Mouse (Mus musculus) neural tube, embryonic 13.5 days (tissue): ENCODE measurements at regions not wholly inside any gene's neighbourhood (a gene's known extent, or its start where the extent isn't known, plus 50 kb on each side); places are given as distances from the start of the nearest gene placed in this dataset.

ENCODE experiments used
- ATAC-seq: fragments of 200-750 bp; cut with Nextera tagmentation; 2 replicates; pipeline ENCODE4 v1.8.0; 2017; ENCODE audit warnings: low read depth, mild to moderate bottlenecking, moderate TSS enrichment, moderate library complexity
- H3K27ac ChIP-seq: fragments of 300-500 bp; sonication (generic); replicated peaks from 2 replicates; pipeline ENCODE4 v1.5.1; 2015; ENCODE audit warnings: moderate library complexity, mild to moderate bottlenecking, inconsistent platforms
- H3K27me3 ChIP-seq: fragments of 300-500 bp; sonication (generic); 2 replicates; pipeline ENCODE4 v1.6.1; 2015; ENCODE audit warnings: mild to moderate bottlenecking, inconsistent platforms
- H3K36me3 ChIP-seq: fragments of 300-500 bp; sonication (generic); 2 replicates; pipeline ENCODE4 v1.6.1; 2015; ENCODE audit warnings: mild to moderate bottlenecking, inconsistent platforms
- H3K4me1 ChIP-seq: fragments of 300-500 bp; sonication (generic); replicated peaks from 2 replicates; pipeline ENCODE4 v1.6.1; 2015; ENCODE audit warnings: inconsistent platforms
- H3K4me2 ChIP-seq: fragments of 300-500 bp; sonication (generic); 2 replicates; pipeline ENCODE4 v1.6.1; 2015; ENCODE audit warnings: inconsistent platforms, mild to moderate bottlenecking, moderate library complexity
- H3K4me3 ChIP-seq: fragments of 300-500 bp; sonication (generic); 2 replicates; pipeline ENCODE4 v1.5.1; 2015; ENCODE audit warnings: mild to moderate bottlenecking, inconsistent platforms
- H3K9ac ChIP-seq: fragments of 300-500 bp; sonication (generic); 2 replicates; pipeline ENCODE4 v1.6.1; 2015; ENCODE audit warnings: moderate library complexity, mild to moderate bottlenecking, inconsistent platforms
- H3K9me3 ChIP-seq: fragments of 300-500 bp; sonication (generic); 2 replicates; pipeline ENCODE4 v1.6.1; 2016; ENCODE audit warnings: inconsistent platforms
- WGBS: fragments of 180-500 bp; shearing (Covaris S2); methylation state at CpG from one replicate; pipeline ENCODE4 v1.1.7; 2015; 5-methylcytosine and 5-hydroxymethylcytosine counted together

DNA sequence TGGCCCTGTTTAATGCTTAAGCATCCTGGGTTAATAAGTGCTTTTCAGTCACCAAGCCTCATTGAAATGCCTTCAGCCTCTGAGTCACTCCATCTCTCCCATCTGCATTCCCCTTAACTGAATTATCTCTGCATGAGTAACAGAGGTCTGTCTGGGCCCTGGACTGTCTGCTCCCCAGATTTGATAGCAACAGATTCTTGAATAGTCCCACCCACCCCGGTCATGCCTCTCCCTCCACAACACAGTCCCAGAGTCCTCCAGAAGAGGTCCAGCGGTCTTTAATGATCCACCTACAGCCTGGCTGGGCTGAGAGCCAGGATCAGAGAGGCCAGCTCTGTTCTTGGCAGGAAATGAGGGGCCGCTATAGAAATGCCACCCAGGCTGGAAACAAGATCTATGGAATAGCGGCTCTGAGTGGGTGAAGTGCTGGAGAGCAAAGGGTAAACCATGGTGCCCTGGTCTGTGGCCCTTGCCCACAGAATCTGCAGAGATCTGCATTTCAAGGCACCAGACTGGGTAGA is 125.3 kb upstream of the Ncam1 start:
- WGBS = 31% methylated on average over 4 of the region's 4 CpGs
- peak; percentile 69; the same call in 1 of the 2 replicates for ATAC-seq
- Histone ChIP-seq H3K9me3 (no peaks in the 10 kb centered on the region), H3K4me2 (no peak overlapping the region), H3K36me3 (no peaks in the 10 kb centered on the region), H3K27ac (no peak overlapping the region), H3K4me1 (peaks cover 40% of the 10 kb centered on the region), H3K4me3 (no peak overlapping the region), H3K9ac (no peak overlapping the region), H3K27me3 (no peaks in the 10 kb centered on the region)

GRCm38 (mm10) chr9:49922770-49923169 is 124.0 kb upstream of the Ncam1 start:
- Histone ChIP-seq H3K4me3 (no peak overlapping the region), H3K9me3 (no peaks in the 10 kb centered on the region), H3K9ac (no peak overlapping the region), H3K36me3 (no peaks in the 10 kb centered on the region), H3K27me3 (no peaks in the 10 kb centered on the region), H3K4me1 (peaks cover 32% of the 10 kb centered on the region), H3K27ac (peak overlapping the region; percentile 56), H3K4me2 (no peak overlapping the region)
- 0 out of 2 replicates have a peak, but pooled peaks have one; percentile 36 for ATAC-seq
- 12% methylated on average over 3 of the region's 3 CpGs for WGBS

GRCm38 (mm10) chr9:49922162-49922561 is 123.4 kb upstream of the Ncam1 start:
- Histone ChIP-seq H3K4me1 (peaks cover 32% of the 10 kb centered on the region), H3K4me3 (no peak overlapping the region), H3K9me3 (no peaks in the 10 kb centered on the region), H3K27me3 (no peaks in the 10 kb centered on the region), H3K36me3 (no peaks in the 10 kb centered on the region), H3K4me2 (no peak overlapping the region), H3K9ac (no peak overlapping the region), H3K27ac (peak overlapping the region; percentile 56)
- 5% methylated on average over 2 of the region's 2 CpGs for WGBS
- no peak for ATAC-seq

DNA sequence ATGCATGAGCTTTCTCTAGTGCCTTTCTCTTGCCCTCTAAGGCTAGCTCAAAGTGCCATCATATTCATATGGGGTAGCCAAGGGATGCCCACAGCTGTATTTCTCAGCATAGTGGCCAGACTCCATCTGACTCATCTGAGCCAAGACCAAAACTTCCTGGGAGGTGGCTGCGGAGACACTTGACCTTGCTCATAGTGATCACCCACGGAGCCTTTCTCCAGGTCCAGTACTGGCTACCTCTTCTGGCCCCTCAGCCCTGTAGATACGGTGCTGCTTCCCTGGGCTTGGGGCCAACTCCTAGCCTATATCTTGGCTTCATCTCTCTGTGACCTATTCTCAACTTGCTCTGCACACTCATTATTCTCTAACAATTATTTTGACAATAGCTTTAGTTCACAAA is 122.6 kb upstream of the Ncam1 start:
- WGBS = 71% methylated on average over 3 of the region's 3 CpGs

DNA sequence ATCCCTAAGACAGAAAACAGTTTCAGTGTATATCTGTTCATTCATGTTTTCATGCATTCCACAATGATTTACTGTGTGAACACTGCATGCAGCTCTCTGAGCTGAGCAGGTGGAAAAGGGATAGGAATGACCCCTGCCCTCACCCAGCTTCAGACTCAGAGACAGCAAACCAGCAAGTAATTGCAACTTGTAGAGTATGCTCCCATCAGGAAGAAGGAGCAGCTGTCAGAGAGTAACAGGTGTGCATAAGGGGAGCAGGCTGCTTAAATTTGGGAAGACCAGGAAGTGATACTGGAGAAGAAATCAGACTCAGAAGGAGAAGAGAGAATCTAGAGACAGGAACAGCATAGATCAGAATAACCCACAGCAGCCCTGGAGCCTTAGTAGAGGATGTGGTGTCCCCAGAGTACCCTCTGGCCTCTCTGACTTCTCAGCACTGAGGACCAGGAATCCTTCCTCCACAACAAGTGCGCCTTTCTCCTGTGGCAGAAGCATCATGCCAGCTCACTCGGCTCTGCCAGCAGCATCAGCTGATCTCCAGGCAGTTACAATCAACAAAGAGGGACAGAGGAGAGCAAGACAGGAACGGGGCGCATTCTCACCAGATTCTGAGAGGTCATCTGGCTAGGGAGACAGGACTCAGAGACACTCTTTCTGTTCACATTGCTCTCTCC is 116.5 kb upstream of the Ncam1 start:
- H3K9ac ChIP-seq = no peak overlapping the region

More for the DNA sequence above, 122.6 kb upstream of the Ncam1 start:
- Histone ChIP-seq H3K27ac (no peak overlapping the region), H3K4me1 (peaks cover 32% of the 10 kb centered on the region), H3K36me3 (no peaks in the 10 kb centered on the region), H3K27me3 (no peaks in the 10 kb centered on the region), H3K4me2 (no peak overlapping the region), H3K4me3 (no peak overlapping the region), H3K9ac (no peak overlapping the region), H3K9me3 (no peaks in the 10 kb centered on the region)
- no peak for ATAC-seq

GRCm38 (mm10) chr9:49913677-49914076 is 115.0 kb upstream of the Ncam1 start:
- Histone ChIP-seq H3K4me2 (no peak overlapping the region), H3K27me3 (no peaks in the 10 kb centered on the region), H3K4me3 (no peak overlapping the region), H3K27ac (no peak overlapping the region), H3K9me3 (no peaks in the 10 kb centered on the region), H3K36me3 (no peaks in the 10 kb centered on the region), H3K9ac (no peak overlapping the region), H3K4me1 (no peaks in the 10 kb centered on the region)
- 83% methylated on average over 4 of the region's 4 CpGs for WGBS
- no peak for ATAC-seq

More for the DNA sequence above, 116.5 kb upstream of the Ncam1 start:
- no peak overlapping the region for H3K4me2 ChIP-seq
- WGBS = 72% methylated on average over 4 of the region's 4 CpGs
- H3K9me3 ChIP-seq = no peaks in the 10 kb centered on the region
- no peaks in the 10 kb centered on the region for H3K4me1 ChIP-seq
- ATAC-seq = no peak
- H3K27ac ChIP-seq = no peak overlapping the region
- no peaks in the 10 kb centered on the region for H3K27me3 ChIP-seq
- H3K4me3 ChIP-seq = no peak overlapping the region
- no peaks in the 10 kb centered on the region for H3K36me3 ChIP-seq

DNA sequence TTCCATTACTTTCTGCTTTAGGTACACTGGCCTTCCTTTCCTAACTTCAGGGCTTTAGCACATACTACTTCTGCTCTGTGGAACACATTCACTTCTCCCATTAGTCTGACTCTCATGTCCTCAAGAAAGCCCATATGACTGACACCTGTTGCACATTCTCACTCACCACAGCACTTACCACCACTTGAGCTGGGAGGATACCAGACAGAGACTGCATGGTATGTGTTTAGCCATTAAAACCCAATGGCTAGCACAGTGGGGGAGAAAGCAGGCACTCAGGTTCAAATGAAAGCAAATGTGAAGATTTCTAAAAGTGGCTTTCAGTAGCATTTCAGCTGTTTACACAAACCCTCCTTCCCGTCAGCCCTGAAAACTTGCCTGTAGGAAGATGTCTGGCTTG is 113.6 kb upstream of the Ncam1 start:
- ATAC-seq = no peak
- no peak overlapping the region for H3K27ac ChIP-seq
- WGBS = 85% methylated on average over 1 of the region's 1 CpGs
- H3K9me3 ChIP-seq = no peaks in the 10 kb centered on the region
- H3K4me2 ChIP-seq = no peak overlapping the region
- no peaks in the 10 kb centered on the region for H3K27me3 ChIP-seq
- no peaks in the 10 kb centered on the region for H3K4me1 ChIP-seq
- no peak overlapping the region for H3K9ac ChIP-seq
- no peak overlapping the region for H3K4me3 ChIP-seq
- H3K36me3 ChIP-seq = no peaks in the 10 kb centered on the region

DNA sequence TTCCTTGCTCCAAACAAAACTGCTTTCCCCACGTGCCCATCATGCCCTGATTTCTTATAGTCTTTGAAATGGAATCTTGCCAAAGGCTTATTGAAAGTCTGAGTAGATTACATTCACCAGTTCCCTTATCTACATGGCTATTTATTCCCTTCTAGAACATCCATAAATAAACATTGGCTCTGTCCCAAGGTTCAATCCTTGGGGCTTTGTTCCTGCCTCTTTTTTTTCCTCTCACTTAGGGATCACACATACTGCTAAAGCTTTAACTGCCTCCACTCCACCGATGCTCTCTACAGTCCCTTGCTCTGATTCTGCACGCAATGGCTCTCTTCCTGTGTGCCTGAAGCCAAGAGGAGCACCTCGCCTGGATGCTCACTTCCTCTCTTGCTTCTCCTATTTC is 107.6 kb upstream of the Ncam1 start:
- ATAC-seq = no peak
- 57% methylated on average over 4 of the region's 4 CpGs for WGBS
- H3K27ac ChIP-seq = no peak overlapping the region

GRCm38 (mm10) chr9:49905703-49906102 is 107.0 kb upstream of the Ncam1 start:
- Histone ChIP-seq H3K4me1 (peaks cover 6% of the 10 kb centered on the region), H3K9me3 (no peaks in the 10 kb centered on the region), H3K4me2 (no peak overlapping the region), H3K9ac (no peak overlapping the region), H3K27ac (no peak overlapping the region), H3K4me3 (no peak overlapping the region), H3K27me3 (no peaks in the 10 kb centered on the region), H3K36me3 (no peaks in the 10 kb centered on the region)
- no peak for ATAC-seq
- WGBS = 91% methylated on average over 4 of the region's 4 CpGs

More for the DNA sequence above, 107.6 kb upstream of the Ncam1 start:
- H3K4me1 ChIP-seq = peaks cover 4% of the 10 kb centered on the region
- no peaks in the 10 kb centered on the region for H3K9me3 ChIP-seq
- H3K36me3 ChIP-seq = no peaks in the 10 kb centered on the region
- no peak overlapping the region for H3K4me3 ChIP-seq
- H3K27me3 ChIP-seq = no peaks in the 10 kb centered on the region
- H3K4me2 ChIP-seq = no peak overlapping the region
- no peak overlapping the region for H3K9ac ChIP-seq

DNA sequence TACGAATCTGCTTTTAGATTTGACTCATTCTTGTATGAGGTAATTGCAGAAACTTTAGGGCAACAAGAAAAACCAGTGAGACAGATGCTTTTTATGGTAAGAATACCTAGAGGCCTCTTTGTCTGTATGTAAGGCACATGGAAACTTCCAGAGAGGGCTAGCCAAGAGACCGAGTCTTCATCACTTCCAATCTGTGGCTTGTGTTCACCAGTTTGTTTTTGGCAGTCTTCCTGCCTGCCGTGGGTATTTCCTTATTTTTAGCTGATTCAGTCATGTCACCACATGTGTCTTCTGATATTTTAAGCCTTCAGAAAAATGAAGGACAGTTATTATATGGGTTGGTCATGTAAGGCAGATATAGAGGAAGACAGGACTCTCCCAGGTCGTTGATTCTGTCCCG is 100.2 kb upstream of the Ncam1 start:
- Histone ChIP-seq H3K4me3 (no peak overlapping the region), H3K4me1 (peaks cover 3% of the 10 kb centered on the region; the same call in 1 of the 2 replicates), H3K9ac (no peak overlapping the region), H3K27me3 (no peaks in the 10 kb centered on the region), H3K9me3 (no peaks in the 10 kb centered on the region), H3K4me2 (no peak overlapping the region), H3K27ac (no peak overlapping the region), H3K36me3 (no peaks in the 10 kb centered on the region)
- ATAC-seq = no peak
- 91% methylated on average over 5 of the region's 5 CpGs for WGBS

DNA sequence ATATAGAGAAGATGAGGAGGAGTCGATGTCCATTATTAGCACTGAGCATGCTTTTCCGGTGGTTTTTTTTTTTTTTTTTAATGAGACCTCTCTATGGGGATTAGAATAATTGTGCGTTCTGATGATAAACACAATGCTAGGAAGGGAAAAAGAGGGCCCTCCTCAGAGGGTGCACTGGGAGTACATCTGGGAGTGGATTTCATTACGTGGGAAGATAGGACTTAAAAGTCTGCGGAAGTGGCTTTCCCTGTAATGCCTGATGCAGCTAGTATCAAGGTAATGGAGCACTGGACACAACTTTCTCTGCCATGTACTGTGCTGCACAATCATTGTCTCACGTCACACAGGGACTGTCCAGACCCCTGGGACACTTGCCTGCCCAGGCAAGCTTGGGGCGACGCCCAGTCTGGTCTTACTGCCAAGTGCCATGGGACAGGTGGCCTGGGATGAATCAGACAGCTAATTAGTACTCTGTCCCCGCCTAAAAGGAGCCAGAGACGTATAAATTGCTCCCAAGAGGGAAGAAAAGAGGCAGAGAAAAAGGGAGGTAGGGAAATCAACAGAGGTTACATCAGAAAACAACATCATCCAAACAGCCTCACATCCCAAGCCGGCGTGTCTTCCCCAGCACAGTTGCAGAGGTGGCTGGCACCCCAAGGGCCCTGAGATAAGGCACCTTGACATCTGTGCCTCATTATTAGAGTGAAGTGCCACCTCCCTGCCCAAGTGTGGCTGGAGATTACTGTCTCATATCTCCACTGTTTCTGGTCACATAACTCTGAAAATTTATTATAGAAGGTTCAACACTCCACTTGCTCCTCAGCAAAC is 86.0 kb upstream of the Ncam1 start:
- no peak overlapping the region for H3K9ac ChIP-seq
- ATAC-seq = no peak
- H3K9me3 ChIP-seq = no peaks in the 10 kb centered on the region
- no peak overlapping the region for H3K4me3 ChIP-seq
- H3K27me3 ChIP-seq = peaks cover 22% of the 10 kb centered on the region
- no peak overlapping the region for H3K4me2 ChIP-seq
- WGBS = 52% methylated on average over 12 of the region's 12 CpGs
- peaks cover 12% of the 10 kb centered on the region for H3K4me1 ChIP-seq
- no peak overlapping the region for H3K27ac ChIP-seq
- no peaks in the 10 kb centered on the region for H3K36me3 ChIP-seq

- whole genome bisulfite sequencing = 2% methylated on average over 3 of the region's 3 CpGs
- ATAC-seq = peak; percentile 84
These were observed 80.8 kb upstream of the Ncam1 start for GRCm38 (mm10) chr9:49879361-49880128.

More at GRCm38 (mm10) chr9:49879361-49880128, 80.8 kb upstream of the Ncam1 start:
- H3K4me1 ChIP-seq = peaks cover 13% of the 10 kb centered on the region
- peaks cover 27% of the 10 kb centered on the region for H3K27me3 ChIP-seq
- H3K36me3 ChIP-seq = no peaks in the 10 kb centered on the region
- no peaks in the 10 kb centered on the region for H3K9me3 ChIP-seq
- no peak overlapping the region for H3K4me3 ChIP-seq
- H3K27ac ChIP-seq = 0 out of 2 replicates have a peak overlapping the region, but pooled peaks have one; percentile 3
- no peak overlapping the region for H3K9ac ChIP-seq
- no peak overlapping the region for H3K4me2 ChIP-seq
